In the genomic region with DNA sequence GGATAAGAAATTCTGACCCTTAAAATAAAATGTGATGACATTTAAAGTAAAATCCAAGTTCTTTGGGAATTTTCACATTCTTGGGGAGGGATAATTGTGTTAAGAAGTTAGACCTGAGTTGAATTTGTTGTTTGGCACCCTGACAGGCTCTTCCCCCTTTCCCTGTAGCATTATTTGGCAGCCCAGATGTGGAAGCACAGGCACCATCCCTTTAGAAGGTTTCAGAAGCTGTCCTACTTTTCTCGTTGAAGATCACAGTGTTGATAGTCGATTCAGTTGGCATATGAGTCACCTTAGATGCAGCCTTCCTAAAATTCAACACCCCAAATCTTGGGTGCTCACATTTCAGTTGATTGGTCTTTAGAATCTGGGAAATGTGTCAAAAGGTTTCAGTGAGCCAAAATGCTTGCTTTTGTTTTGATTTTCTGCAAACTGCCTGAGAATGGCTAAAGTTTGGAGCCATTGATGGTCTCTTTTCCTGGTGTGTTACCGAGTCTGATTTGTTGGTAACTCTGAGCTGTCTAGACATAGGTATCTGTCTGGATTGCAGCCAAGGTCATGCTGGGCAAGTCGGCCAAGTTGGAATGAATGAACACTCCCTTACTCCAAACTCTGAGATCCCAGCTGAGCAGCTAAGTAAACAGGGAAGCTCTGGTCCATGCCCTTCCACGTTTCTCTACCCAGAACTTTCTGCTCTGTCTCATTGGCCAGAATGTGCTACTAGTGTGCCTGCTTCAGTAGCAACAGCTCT, we compare ENCODE assay signal across 13 mouse cellular contexts.
DNase-seq lines count a peak whose midpoint lies in the region; ATAC-seq and TF ChIP-seq lines count a peak whose summit lies in the region.
"Had no signal": no experiment of that assay in that cellular context is flagged by ENCODE, and none has a peak within 500 bp of the region (broad histone marks: within the 10 kb centered on the region; RNA-seq: fewer than 3 reads in every experiment).

No protein-coding gene starts in this region.

- H3K79me2 ChIP-seq in myocyte (ENCODE audit: control insufficient read depth, insufficient read depth), result no peaks in the 10 kb centered on the region

- no peak overlapping the region for H3ac ChIP-seq in myocyte (ENCODE audit: control insufficient read depth, insufficient read length)

- no peaks in the 10 kb centered on the region for H3K27me3 ChIP-seq in kidney, postnatal 0 days (ENCODE audit: insufficient read depth, low read length)
- no peaks in the 10 kb centered on the region for H3K27me3 ChIP-seq in myocyte (ENCODE audit: control insufficient read depth, insufficient read depth, insufficient read length)
- H3K27me3 ChIP-seq: embryonic facial prominence, embryonic 12.5 days; limb, embryonic 15.5 days; megakaryocyte, embryonic 14.5 days had no signal

- no peak for ATAC-seq in kidney, postnatal 0 days (replicated peaks; ENCODE audit: low FRiP score, low read depth)
- ATAC-seq: forebrain, postnatal 0 days had no signal

- no peak for TF ChIP-seq CTCF in kidney, postnatal 0 days (IDR thresholded peaks at IDR 0.05; ENCODE audit: low read depth)
- TF ChIP-seq CTCF in layer of hippocampus, adult 2 months (conservative IDR thresholded peaks at IDR 0.05), result no peak

- H3K27ac ChIP-seq in kidney, postnatal 0 days, result no peak overlapping the region
- no peak overlapping the region for H3K27ac ChIP-seq in layer of hippocampus, adult 2 months
- H3K27ac ChIP-seq: embryonic facial prominence, embryonic 12.5 days; limb, embryonic 15.5 days had no signal

- no peak overlapping the region for H3K4me3 ChIP-seq in kidney, postnatal 0 days (replicated peaks; ENCODE audit: low read depth, low read length)
- no peak overlapping the region for H3K4me3 ChIP-seq in myocyte
- H3K4me3 ChIP-seq in layer of hippocampus, adult 2 months, result no peak overlapping the region
- H3K4me3 ChIP-seq: embryonic facial prominence, embryonic 12.5 days; limb, embryonic 15.5 days; megakaryocyte, embryonic 14.5 days had no signal

- peak; percentile 71 to 81 for DNase-seq in adrenal gland, adult (ENCODE audit: inconsistent age in 2 of 2, low spot score in 1 of 2)
- no peak for DNase-seq in adrenal gland, postnatal 4 days (ENCODE audit: low spot score in 2 of 2)
- DNase-seq in kidney, postnatal 0 days (ENCODE audit: low spot score), result peak; percentile 23
- no peak for DNase-seq in kidney, postnatal 4 days
- peak; percentile 26 for DNase-seq in brain, adult 2 months (ENCODE audit: low read depth, low spot score)
- DNase-seq in layer of hippocampus, adult 8-10 months (ENCODE audit: low spot score in 2 of 2), result no peak
- no peak for DNase-seq in layer of hippocampus, adult 2 months (ENCODE audit: low spot score in 2 of 2)
- DNase-seq: cerebellum, postnatal 25 days; forebrain, postnatal 0 days had no signal

- no peak overlapping the region for H3K4me2 ChIP-seq in kidney, postnatal 0 days (ENCODE audit: low read length)
- peak overlapping the region; percentile 62 for H3K4me2 ChIP-seq in myocyte (ENCODE audit: low read depth)
- H3K4me2 ChIP-seq: embryonic facial prominence, embryonic 12.5 days; limb, embryonic 15.5 days had no signal

- H3K9me3 ChIP-seq in kidney, postnatal 0 days (replicated peaks; ENCODE audit: low read length), result no peaks in the 10 kb centered on the region
- H3K9me3 ChIP-seq: embryonic facial prominence, embryonic 12.5 days; limb, embryonic 15.5 days; megakaryocyte, embryonic 14.5 days had no signal

- 36% methylated on average over 5 of the region's 5 CpGs for WGBS in kidney, postnatal 0 days

- no peak for TF ChIP-seq POLR2A in myocyte (IDR thresholded peaks at IDR 0.05; ENCODE audit: insufficient read length, low read depth)

- H3K4me1 ChIP-seq in kidney, postnatal 0 days (replicated peaks; ENCODE audit: insufficient read depth, low read length), result no peaks in the 10 kb centered on the region
- H3K4me1 ChIP-seq: megakaryocyte, embryonic 14.5 days had no signal

- no peaks in the 10 kb centered on the region for H3K36me3 ChIP-seq in kidney, postnatal 0 days (ENCODE audit: insufficient read depth, low read length)
- no peaks in the 10 kb centered on the region for H3K36me3 ChIP-seq in myocyte (ENCODE audit: control insufficient read depth, insufficient read depth)
- H3K36me3 ChIP-seq: embryonic facial prominence, embryonic 12.5 days; limb, embryonic 15.5 days had no signal

- no peak overlapping the region for H3K9ac ChIP-seq in kidney, postnatal 0 days (ENCODE audit: low read depth, low read length)
- H3K9ac ChIP-seq: embryonic facial prominence, embryonic 12.5 days; forebrain, postnatal 0 days; limb, embryonic 15.5 days had no signal

TF ChIP-seq in myocyte, 11 proteins besides CTCF, POLR2A, EP300 and RAD21:
- no peak for TF ChIP-seq MYOD1 (IDR thresholded peaks at IDR 0.05; ENCODE audit: control insufficient read depth in 1 of 3, insufficient read length in 2 of 3, low read depth in 2 of 3)
- TF ChIP-seq MAX (IDR thresholded peaks at IDR 0.05; ENCODE audit: low read depth), result no peak
- TF ChIP-seq TCF12 (IDR thresholded peaks at IDR 0.05; ENCODE audit: insufficient read depth, poor library complexity, severe bottlenecking), result no peak
- no peak for TF ChIP-seq MYOG (IDR thresholded peaks at IDR 0.05; ENCODE audit: control insufficient read depth in 1 of 3, insufficient read depth in 1 of 3, insufficient read length in 2 of 3, low read depth in 2 of 3)
- no peak for TF ChIP-seq POLR2AphosphoS2 (IDR thresholded peaks at IDR 0.05; ENCODE audit: insufficient read length, low read depth)
- no peak for TF ChIP-seq TCF3 (IDR thresholded peaks at IDR 0.05; ENCODE audit: insufficient read length, low read depth)
- no peak for TF ChIP-seq E2F4 (IDR thresholded peaks at IDR 0.05; ENCODE audit: insufficient read depth)
- TF ChIP-seq SRF (IDR thresholded peaks at IDR 0.05; ENCODE audit: control insufficient read depth, insufficient read length, low read depth), result no peak
- TF ChIP-seq REST (IDR thresholded peaks at IDR 0.05; ENCODE audit: insufficient read depth, insufficient read length), result no peak
- no peak for TF ChIP-seq CEBPB (IDR thresholded peaks at IDR 0.05; ENCODE audit: insufficient read depth, poor library complexity, severe bottlenecking)
- TF ChIP-seq USF1 (IDR thresholded peaks at IDR 0.05; ENCODE audit: low read depth), result no peak

Comparison
In these comparisons a context has a peak if more than half of its experiments do, and no peak if none do; other contexts are left out.
1. DNase-seq: peak in adrenal gland, adult (2 of 2), kidney, postnatal 0 days (single experiment) and brain, adult 2 months (single experiment); none in adrenal gland, postnatal 4 days (0 of 2), kidney, postnatal 4 days (0 of 2), layer of hippocampus, adult 8-10 months (0 of 2) and layer of hippocampus, adult 2 months (0 of 2).